Mouse (Mus musculus): ENCODE measurements at regions not wholly inside any gene's neighbourhood (a gene's known extent, or its start where the extent isn't known, plus 50 kb on each side); places are given as distances from the start of the nearest gene placed in this dataset.

DNA sequence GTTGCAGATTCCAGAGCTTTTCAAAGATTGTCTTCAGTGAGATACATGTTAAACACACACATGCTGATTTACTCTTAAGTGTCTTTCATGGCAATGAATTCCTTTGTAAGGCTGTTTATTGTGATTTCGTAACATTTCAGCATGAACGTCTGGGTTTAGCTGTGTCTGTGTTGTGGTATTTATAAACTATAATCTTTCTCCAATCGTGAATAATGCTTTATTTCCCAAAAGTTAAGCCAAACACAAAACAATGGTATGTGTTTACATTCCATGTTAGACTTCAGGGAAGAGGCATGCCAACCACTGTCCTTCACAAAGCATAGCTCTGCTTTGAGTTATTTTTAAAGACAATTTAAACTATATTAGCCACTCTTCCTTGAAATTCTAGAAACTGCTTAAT, 87.5 kb upstream of the Ankrd50 start:
- Histone ChIP-seq H3K9me3 (no peaks in the 10 kb centered on the region), H3K9ac (no peak overlapping the region), H3K4me3 (replicated peaks) (no peak overlapping the region), H3K27me3 (replicated peaks) (no peaks in the 10 kb centered on the region), H3K27ac (no peak overlapping the region), H3K4me2 (no peak overlapping the region), H3K4me1 (no peaks in the 10 kb centered on the region), H3K36me3 (no peaks in the 10 kb centered on the region)
- ATAC-seq (ENCODE audit: insufficient read depth, low FRiP score, low read depth): no peak
- WGBS: 34% methylated on average over 3 of the region's 3 CpGs

DNA sequence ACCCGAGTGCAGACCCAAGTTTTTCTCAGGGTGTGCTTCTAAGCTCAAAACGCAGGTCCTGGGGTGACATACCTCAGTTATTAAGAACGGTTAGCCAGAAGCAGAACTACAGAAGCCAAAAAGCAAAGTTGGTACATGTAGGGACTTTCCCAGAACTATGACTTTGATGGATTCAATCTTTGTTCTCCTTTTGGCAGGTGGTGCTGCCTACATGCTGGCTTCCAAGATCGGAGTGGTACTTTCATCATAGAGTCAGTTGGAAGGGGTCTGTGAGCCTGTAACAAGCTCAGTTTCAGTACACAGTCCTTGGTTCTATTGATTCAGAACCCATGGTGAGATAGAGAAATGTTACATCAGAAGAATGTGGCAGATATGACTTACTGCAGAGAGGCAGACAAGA, 86.6 kb upstream of the Ankrd50 start:
- H3K27me3 ChIP-seq (replicated peaks): no peaks in the 10 kb centered on the region
- no peak for ATAC-seq (ENCODE audit: insufficient read depth, low FRiP score, low read depth)
- no peak overlapping the region for H3K4me3 ChIP-seq (replicated peaks)
- H3K9me3 ChIP-seq: no peaks in the 10 kb centered on the region
- H3K4me1 ChIP-seq: no peaks in the 10 kb centered on the region
- H3K4me2 ChIP-seq: no peak overlapping the region
- no peak overlapping the region for H3K27ac ChIP-seq
- WGBS: 80% methylated on average over 4 of the region's 4 CpGs
- H3K9ac ChIP-seq: no peak overlapping the region
- H3K36me3 ChIP-seq: no peaks in the 10 kb centered on the region

DNA sequence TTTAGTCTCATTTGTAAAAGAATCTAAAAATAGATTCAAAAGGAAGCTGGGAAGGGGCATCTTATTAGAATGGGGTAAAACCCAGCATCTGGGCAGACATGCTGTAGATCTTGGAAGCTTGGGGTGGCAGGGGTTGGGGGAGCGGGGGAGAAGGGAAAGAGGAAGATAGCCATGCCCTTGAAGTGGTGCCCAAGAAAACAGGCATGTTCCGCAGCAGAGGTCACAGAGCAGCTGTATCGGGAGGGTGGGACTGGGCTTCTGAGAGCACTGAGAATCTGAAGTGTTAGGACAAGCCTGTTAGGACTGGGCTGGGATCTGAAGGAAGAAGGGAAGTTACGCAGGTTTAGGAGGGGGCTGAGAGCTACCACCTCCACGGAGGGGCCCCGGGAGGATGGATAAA, 84.4 kb upstream of the Ankrd50 start:
- Histone ChIP-seq H3K9me3 (no peaks in the 10 kb centered on the region), H3K9ac (no peak overlapping the region), H3K4me3 (replicated peaks) (no peak overlapping the region), H3K36me3 (no peaks in the 10 kb centered on the region), H3K27me3 (replicated peaks) (no peaks in the 10 kb centered on the region), H3K27ac (no peak overlapping the region), H3K4me1 (no peaks in the 10 kb centered on the region), H3K4me2 (no peak overlapping the region)
- ATAC-seq (ENCODE audit: insufficient read depth, low FRiP score, low read depth): no peak
- 59% methylated on average over 6 of the region's 6 CpGs for WGBS

DNA sequence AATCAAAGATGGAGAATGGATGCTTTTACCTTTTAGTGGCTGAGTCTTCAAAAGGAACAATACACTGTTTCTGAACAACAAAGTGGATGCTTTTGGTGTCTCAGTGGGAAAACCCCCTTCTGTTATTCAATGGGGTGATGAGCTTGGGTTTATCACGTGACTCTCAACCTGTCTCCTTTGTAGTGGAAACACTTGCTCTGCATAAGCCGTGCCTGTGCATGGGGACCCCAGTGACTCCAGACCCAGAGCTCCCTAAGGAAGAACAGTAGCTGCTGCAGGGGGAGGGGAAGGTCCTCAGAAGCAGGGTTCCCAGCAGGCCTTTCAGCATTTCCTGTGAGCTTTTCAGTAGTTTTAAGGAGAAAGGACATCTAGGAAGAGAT, 83.9 kb upstream of the Ankrd50 start:
- Histone ChIP-seq H3K27me3 (replicated peaks) (no peaks in the 10 kb centered on the region), H3K36me3 (no peaks in the 10 kb centered on the region), H3K4me2 (no peak overlapping the region), H3K27ac (no peak overlapping the region), H3K4me3 (replicated peaks) (no peak overlapping the region), H3K4me1 (no peaks in the 10 kb centered on the region), H3K9ac (no peak overlapping the region), H3K9me3 (no peaks in the 10 kb centered on the region)
- WGBS: 46% methylated on average over 2 of the region's 2 CpGs
- ATAC-seq (ENCODE audit: insufficient read depth, low FRiP score, low read depth): no peak

DNA sequence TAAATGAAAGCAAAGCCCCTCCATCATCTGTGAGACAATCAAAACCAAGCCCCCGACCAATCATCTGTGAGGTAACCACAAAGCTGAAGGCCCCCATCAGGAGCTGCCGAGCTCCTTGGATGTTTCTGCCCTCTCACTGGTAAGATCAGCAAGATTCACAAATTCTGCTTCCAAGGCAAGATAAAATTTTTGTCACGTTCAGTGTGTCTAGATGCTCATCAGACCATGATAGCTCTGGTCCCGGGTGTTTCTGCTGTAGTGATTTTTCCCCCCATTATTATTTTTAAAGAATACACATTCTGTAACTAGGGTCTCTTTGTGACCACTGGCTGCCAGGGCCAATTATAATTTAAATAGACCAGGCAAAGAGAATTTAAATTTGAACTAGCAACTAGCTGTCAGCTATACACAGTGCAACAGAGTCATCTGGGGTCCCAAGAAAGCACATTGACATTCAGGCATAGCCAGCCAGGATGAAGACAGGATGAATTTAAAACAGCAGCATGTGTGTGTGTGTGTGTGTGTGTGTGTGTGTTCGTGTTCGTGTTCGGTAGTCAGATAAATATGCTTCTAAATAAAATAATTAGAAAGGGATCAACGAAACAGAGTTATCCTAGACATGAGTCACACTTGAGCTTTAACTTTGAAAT, 83.4 kb upstream of the Ankrd50 start:
- WGBS: 72% methylated on average over 8 of the region's 8 CpGs
- ATAC-seq (ENCODE audit: insufficient read depth, low FRiP score, low read depth): no peak
- Histone ChIP-seq H3K4me3 (replicated peaks) (no peak overlapping the region), H3K36me3 (no peaks in the 10 kb centered on the region), H3K4me2 (no peak overlapping the region), H3K9me3 (no peaks in the 10 kb centered on the region), H3K27ac (no peak overlapping the region), H3K9ac (no peak overlapping the region), H3K27me3 (replicated peaks) (no peaks in the 10 kb centered on the region), H3K4me1 (no peaks in the 10 kb centered on the region)

DNA sequence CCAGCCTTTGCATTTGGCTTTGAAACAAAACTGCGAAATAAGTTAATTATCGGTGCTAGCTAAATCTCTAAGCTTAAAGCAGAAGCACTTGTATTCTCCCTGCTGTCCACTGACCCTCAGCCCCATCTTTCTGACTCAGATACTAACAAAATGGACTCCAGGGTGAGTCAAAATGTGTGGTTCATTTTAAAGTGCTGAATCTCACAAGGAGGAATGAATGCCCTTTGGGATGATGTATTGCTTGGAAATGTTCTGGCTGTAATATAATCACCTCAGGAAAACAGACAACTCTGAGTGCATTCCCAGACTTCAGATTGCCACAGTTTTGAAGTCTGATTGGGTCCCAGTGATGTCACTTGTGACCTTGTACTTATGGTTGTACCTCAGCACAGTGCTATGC, 81.9 kb upstream of the Ankrd50 start:
- no peak overlapping the region for H3K4me3 ChIP-seq (replicated peaks)
- no peaks in the 10 kb centered on the region for H3K9me3 ChIP-seq
- no peaks in the 10 kb centered on the region for H3K4me1 ChIP-seq
- no peaks in the 10 kb centered on the region for H3K27me3 ChIP-seq (replicated peaks)
- H3K36me3 ChIP-seq: no peaks in the 10 kb centered on the region
- no peak for ATAC-seq (ENCODE audit: insufficient read depth, low FRiP score, low read depth)
- no peak overlapping the region for H3K27ac ChIP-seq
- 91% methylated on average over 2 of the region's 2 CpGs for WGBS
- no peak overlapping the region for H3K9ac ChIP-seq
- no peak overlapping the region for H3K4me2 ChIP-seq

DNA sequence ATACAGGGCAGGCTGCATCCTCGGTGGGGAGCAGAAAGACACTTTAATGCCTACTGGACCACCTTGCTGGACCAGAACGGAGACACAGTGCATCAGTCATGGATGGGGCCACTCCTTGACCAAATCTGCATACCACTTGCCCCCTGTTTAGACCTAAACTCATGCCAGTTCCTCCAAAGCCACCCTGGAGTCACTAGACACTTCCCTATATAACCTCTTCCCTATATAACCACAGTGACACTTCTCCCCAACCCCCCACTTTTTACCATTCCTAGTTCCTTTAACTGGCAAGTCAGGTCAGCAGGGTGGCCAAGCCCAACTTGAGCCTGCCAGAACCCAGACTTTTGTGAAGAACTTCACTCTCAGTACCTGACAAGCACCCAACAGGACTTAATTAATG, 80.2 kb upstream of the Ankrd50 start:
- Histone ChIP-seq H3K36me3 (no peaks in the 10 kb centered on the region), H3K4me3 (replicated peaks) (no peak overlapping the region)
- no peak for ATAC-seq (ENCODE audit: insufficient read depth, low FRiP score, low read depth)

DNA sequence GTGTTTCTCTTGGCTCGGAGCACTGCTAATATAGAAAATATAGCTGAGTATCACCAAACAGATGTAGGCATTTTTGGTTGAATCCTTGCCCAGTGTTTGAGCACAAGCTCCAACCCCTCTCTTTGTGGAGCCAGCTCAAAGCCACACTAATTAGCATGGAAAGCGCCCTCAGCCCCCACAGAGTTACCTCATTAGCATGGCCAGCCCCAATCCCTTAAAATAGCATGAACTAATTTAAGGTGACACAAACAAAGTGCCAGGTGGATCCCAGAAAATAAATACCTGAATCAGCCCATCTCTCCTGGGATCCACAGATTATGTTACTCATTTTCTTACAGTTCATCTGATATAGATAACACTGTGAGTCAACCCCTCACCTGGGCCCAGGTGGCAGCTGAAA, 79.7 kb upstream of the Ankrd50 start:
- no peaks in the 10 kb centered on the region for H3K9me3 ChIP-seq
- no peaks in the 10 kb centered on the region for H3K27me3 ChIP-seq (replicated peaks)
- H3K4me2 ChIP-seq: no peak overlapping the region
- no peak overlapping the region for H3K9ac ChIP-seq
- 49% methylated on average over 2 of the region's 2 CpGs for WGBS
- no peak overlapping the region for H3K4me3 ChIP-seq (replicated peaks)
- no peaks in the 10 kb centered on the region for H3K36me3 ChIP-seq
- no peak overlapping the region for H3K27ac ChIP-seq
- no peak for ATAC-seq (ENCODE audit: insufficient read depth, low FRiP score, low read depth)
- no peaks in the 10 kb centered on the region for H3K4me1 ChIP-seq

More for the DNA sequence above, 80.2 kb upstream of the Ankrd50 start:
- Histone ChIP-seq H3K4me2 (no peak overlapping the region), H3K9ac (no peak overlapping the region), H3K9me3 (no peaks in the 10 kb centered on the region), H3K27me3 (replicated peaks) (no peaks in the 10 kb centered on the region), H3K27ac (no peak overlapping the region), H3K4me1 (no peaks in the 10 kb centered on the region)
- WGBS: 43% methylated on average over 2 of the region's 2 CpGs

DNA sequence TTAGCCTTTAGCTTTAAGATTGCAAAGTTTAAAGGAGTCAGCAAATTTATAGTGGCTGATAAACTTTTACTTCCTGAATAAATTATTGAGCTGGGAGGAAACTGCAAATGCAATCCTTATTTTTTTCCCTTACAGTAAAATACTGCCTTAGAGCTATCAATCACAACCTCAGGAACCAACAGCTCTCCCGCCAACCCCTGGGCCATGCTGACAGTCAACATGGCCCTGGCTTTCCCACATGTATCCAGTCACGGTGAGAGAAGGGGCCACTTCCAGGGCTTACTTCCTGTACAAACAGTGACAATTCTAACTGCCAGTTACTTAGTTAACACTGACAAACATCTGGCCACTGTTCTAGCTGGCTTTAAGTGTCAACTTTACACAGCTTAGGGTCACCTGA, 76.5 kb upstream of the Ankrd50 start:
- Histone ChIP-seq H3K4me2 (no peak overlapping the region), H3K27ac (no peak overlapping the region), H3K36me3 (no peaks in the 10 kb centered on the region), H3K9ac (no peak overlapping the region), H3K27me3 (replicated peaks) (no peaks in the 10 kb centered on the region), H3K4me1 (no peaks in the 10 kb centered on the region), H3K9me3 (no peaks in the 10 kb centered on the region), H3K4me3 (replicated peaks) (no peak overlapping the region)
- 37% methylated on average over 2 of the region's 2 CpGs for WGBS
- ATAC-seq (ENCODE audit: insufficient read depth, low FRiP score, low read depth): no peak

DNA sequence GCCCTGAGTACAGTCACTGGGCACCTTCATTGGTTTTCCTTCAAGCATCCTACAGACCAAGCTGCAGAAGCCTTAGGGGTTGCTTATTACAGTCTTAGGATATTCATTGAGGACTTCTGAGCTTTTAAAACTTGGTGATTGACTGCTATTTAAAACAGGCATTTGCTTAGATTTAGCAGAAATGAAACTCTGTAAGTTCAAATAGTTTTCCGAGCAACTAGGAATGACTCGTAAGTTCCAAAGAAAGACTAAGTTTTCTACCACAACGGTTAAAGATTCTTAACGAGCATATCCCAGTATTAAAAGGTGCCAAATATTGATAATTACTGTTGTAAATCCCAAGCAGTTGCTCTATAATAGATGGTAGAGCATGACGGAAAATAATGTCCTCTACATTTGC, 71.3 kb upstream of the Ankrd50 start:
- H3K9ac ChIP-seq: no peak overlapping the region
- H3K27me3 ChIP-seq (replicated peaks): no peaks in the 10 kb centered on the region
- whole genome bisulfite sequencing: 88% methylated on average over 5 of the region's 5 CpGs
- no peak overlapping the region for H3K4me2 ChIP-seq
- H3K27ac ChIP-seq: no peak overlapping the region
- ATAC-seq (ENCODE audit: insufficient read depth, low FRiP score, low read depth): no peak
- H3K9me3 ChIP-seq: no peaks in the 10 kb centered on the region
- no peak overlapping the region for H3K4me3 ChIP-seq (replicated peaks)
- no peaks in the 10 kb centered on the region for H3K4me1 ChIP-seq
- H3K36me3 ChIP-seq: no peaks in the 10 kb centered on the region

DNA sequence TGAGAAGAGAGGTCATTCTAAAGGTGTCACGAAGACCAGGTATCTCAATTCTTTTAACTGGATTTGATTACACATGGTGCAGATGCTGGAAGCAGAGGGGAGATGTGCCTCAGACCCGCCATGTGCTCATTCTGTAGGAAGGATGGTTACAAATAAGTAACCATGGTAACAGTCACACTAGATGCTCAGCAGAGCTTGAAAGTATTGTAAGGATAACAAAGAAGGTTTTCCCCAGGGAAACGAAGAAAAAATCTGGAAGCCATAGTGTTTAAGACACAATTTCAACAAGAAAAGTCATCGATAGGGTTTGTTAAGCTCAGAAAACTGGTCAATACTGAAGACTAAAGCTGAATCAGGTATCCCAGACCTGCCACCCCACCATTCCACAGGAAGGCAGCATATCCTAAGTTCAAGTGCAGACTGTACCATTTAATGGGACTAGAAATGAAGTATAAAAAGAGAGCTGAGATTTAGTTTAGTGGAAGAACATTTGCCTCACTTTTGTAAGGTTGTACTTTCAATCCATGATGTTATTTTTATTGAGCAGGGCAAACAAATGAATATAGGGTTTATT, 68.9 kb upstream of the Ankrd50 start:
- Histone ChIP-seq H3K27ac (no peak overlapping the region), H3K36me3 (no peaks in the 10 kb centered on the region), H3K4me1 (no peaks in the 10 kb centered on the region), H3K4me2 (no peak overlapping the region), H3K9me3 (no peaks in the 10 kb centered on the region), H3K27me3 (replicated peaks) (no peaks in the 10 kb centered on the region), H3K9ac (no peak overlapping the region), H3K4me3 (replicated peaks) (no peak overlapping the region)
- 89% methylated on average over 4 of the region's 4 CpGs for WGBS
- ATAC-seq (ENCODE audit: insufficient read depth, low FRiP score, low read depth): no peak

DNA sequence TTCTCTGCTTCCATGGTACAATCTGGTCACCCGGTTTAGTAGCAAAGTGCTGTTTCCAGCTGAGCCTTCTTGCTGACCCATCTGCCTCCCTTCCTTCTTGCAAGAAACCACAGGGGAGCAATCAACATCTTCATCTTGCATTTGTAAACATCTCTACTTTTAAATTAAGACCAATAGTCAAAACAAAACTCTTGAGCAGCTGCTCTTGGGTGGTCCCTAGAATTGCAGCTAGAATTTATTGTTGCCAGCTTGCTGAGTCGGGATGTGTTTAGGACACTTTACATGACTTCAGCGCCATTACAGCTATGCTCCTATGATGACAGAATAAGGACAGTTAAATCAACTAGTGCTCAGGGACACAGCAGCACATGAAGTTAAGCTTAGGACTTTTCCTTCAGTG, 62.4 kb upstream of the Ankrd50 start:
- 52% methylated on average over 3 of the region's 3 CpGs for WGBS
- ATAC-seq (ENCODE audit: insufficient read depth, low FRiP score, low read depth): no peak
- Histone ChIP-seq H3K4me2 (no peak overlapping the region), H3K4me1 (no peaks in the 10 kb centered on the region), H3K36me3 (no peaks in the 10 kb centered on the region), H3K27ac (no peak overlapping the region), H3K27me3 (replicated peaks) (no peaks in the 10 kb centered on the region), H3K9ac (no peak overlapping the region), H3K9me3 (no peaks in the 10 kb centered on the region), H3K4me3 (replicated peaks) (no peak overlapping the region)

DNA sequence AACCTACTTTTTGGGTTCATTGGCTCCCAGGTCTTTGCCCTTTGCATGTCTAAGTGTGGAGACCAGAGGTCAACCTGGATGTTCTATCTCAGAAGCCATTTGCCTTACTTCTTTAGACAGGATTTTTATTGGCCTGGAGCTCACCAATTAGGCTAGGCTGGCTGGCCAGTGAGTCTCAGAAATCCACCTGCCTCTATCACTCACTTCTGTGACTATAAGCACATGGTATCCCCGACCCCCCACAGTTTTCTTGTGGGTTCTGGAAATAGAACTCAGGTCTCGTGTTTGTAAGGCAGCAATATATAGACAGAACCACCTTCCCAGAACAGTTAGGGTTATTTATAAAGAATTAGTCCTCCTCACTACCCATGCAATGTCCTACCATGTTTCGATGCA, 60.9 kb upstream of the Ankrd50 start:
- no peaks in the 10 kb centered on the region for H3K36me3 ChIP-seq
- 79% methylated on average over 3 of the region's 3 CpGs for WGBS
- no peak overlapping the region for H3K4me3 ChIP-seq (replicated peaks)
- H3K4me2 ChIP-seq: no peak overlapping the region
- H3K9me3 ChIP-seq: no peaks in the 10 kb centered on the region
- ATAC-seq (ENCODE audit: insufficient read depth, low FRiP score, low read depth): no peak
- H3K4me1 ChIP-seq: no peaks in the 10 kb centered on the region
- no peak overlapping the region for H3K27ac ChIP-seq
- no peak overlapping the region for H3K9ac ChIP-seq
- H3K27me3 ChIP-seq (replicated peaks): no peaks in the 10 kb centered on the region

Measured in stomach, embryonic 15.5 days (tissue).